Mouse (Mus musculus): ENCODE measurements around the gene Tmed9. TPM values are rescaled to one million over a fixed set of nuclear protein-coding genes. Genes with fewer than 3 reads are reported as not detected.
"Not testable (repeated sequence)": the region's sequence is repeated elsewhere in the genome, so short reads cannot be mapped to it uniquely, and the experiment has no call there.

Gene Tmed9
- polyA plus RNA-seq, 1 experiment from 2014 or later, result 112 TPM

DNA sequence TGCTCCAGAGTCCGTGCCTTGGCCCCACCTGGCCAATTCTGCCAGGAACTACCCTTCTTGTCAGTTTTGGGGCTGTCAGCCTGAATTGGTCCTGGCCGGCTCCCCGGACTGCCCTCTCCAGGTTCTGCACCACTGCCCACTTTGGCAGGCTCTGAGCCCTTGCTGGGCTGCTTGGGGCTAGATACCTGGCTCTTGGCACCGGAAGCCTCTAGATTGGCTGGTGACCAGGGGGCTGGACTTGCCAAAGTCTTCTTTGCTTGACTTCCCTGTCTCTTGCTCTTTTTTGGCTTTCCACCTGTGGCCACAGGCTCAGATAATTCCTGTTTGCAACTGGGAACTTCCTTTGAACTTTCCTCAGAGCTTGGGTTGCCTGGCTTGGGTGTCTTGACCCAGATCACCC, 30.6 kb upstream of the Tmed9 start:
- ATAC-seq (ENCODE audit: low FRiP score), result no peak

DNA sequence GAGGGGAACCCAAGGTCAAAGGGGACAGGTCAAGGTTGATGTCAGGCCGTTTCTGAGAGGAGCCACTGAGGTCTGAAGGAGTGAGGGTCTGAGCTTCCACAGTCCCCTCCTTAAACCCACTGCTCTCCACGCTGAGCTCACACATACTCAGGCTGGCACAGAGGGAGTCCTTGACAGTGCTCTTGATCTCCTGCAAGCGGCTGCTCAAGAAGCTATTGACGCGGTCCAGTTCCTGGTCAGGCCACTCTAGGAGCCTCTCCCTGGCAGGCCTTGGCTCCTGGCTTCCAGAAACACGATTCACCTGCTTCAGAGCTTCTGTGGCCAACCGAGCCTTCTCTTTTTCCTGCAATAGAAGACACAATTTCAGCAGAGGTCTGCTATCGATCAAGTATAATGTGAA, 30.1 kb upstream of the Tmed9 start:
- Histone ChIP-seq H3K4me2 (no peak overlapping the region), H3K9ac (no peak overlapping the region), H3K4me1 (replicated peaks) (no peaks in the 10 kb centered on the region), H3K27me3 (no peaks in the 10 kb centered on the region), H3K27ac (no peak overlapping the region), H3K4me3 (no peak overlapping the region), H3K36me3 (peaks cover 100% of the 10 kb centered on the region), H3K9me3 (no peaks in the 10 kb centered on the region)
- WGBS, result 96% methylated on average over 8 of the region's 8 CpGs
- no peak for ATAC-seq (ENCODE audit: low FRiP score)

More for the DNA sequence above, 30.6 kb upstream of the Tmed9 start:
- H3K36me3 ChIP-seq, result peaks cover 100% of the 10 kb centered on the region
- H3K4me1 ChIP-seq (replicated peaks), result no peaks in the 10 kb centered on the region
- H3K4me3 ChIP-seq, result no peak overlapping the region
- no peaks in the 10 kb centered on the region for H3K27me3 ChIP-seq
- H3K9me3 ChIP-seq, result no peaks in the 10 kb centered on the region
- WGBS, result 96% methylated on average over 4 of the region's 4 CpGs
- H3K4me2 ChIP-seq, result no peak overlapping the region
- no peak overlapping the region for H3K27ac ChIP-seq
- no peak overlapping the region for H3K9ac ChIP-seq

DNA sequence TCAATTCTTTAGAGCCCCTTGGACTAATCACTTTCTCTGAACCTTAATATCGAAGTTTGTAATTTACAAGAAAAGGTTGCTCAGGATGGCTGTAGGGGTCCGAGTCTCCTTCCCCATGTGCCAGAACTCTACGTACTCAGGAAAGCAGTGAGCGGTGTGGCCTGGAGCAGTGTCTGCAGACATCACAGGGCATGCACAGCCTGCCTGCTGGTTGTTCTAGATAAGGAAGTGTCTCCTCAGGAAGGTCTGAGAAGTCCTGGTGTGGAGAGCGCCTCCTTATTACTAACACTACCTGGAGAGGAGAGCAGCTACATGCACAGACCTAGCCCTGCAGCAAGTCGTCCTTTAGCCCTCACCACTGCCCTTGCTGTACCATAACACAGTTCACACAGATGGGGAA, 28.7 kb upstream of the Tmed9 start:
- H3K4me1 ChIP-seq (replicated peaks), result no peaks in the 10 kb centered on the region
- no peak overlapping the region for H3K27ac ChIP-seq
- H3K9me3 ChIP-seq, result no peaks in the 10 kb centered on the region
- H3K4me3 ChIP-seq, result no peak overlapping the region
- no peak for ATAC-seq (ENCODE audit: low FRiP score)
- no peak overlapping the region for H3K9ac ChIP-seq
- H3K4me2 ChIP-seq, result no peak overlapping the region
- WGBS, result 89% methylated on average over 6 of the region's 6 CpGs
- no peaks in the 10 kb centered on the region for H3K27me3 ChIP-seq
- peaks cover 100% of the 10 kb centered on the region for H3K36me3 ChIP-seq

DNA sequence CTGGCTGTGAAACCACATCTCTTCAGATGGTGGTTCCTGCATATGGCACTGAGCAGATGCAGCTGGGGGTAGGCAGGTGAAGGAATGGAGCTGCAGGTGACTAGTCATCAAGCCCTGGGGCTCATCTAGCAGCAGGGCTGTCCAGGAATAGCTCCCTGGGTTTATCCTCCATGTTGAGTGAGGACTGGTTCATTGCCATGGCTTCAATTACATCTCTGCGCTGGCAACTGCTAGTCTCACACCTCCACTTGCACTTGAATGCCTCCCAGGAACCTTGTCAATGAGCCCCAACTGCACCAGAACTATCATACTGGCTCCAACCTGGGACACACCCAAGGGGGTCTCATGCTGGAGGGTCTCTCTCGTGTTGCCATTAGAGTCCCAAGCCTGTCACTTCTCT, 25.6 kb upstream of the Tmed9 start:
- 96% methylated on average over 2 of the region's 2 CpGs for WGBS
- H3K27me3 ChIP-seq, result no peaks in the 10 kb centered on the region
- no peak overlapping the region for H3K4me3 ChIP-seq
- peaks cover 98% of the 10 kb centered on the region for H3K36me3 ChIP-seq
- H3K27ac ChIP-seq, result no peak overlapping the region
- H3K4me1 ChIP-seq (replicated peaks), result no peaks in the 10 kb centered on the region
- H3K9me3 ChIP-seq, result no peaks in the 10 kb centered on the region
- no peak overlapping the region for H3K4me2 ChIP-seq
- no peak for ATAC-seq (ENCODE audit: low FRiP score)
- H3K9ac ChIP-seq, result no peak overlapping the region

DNA sequence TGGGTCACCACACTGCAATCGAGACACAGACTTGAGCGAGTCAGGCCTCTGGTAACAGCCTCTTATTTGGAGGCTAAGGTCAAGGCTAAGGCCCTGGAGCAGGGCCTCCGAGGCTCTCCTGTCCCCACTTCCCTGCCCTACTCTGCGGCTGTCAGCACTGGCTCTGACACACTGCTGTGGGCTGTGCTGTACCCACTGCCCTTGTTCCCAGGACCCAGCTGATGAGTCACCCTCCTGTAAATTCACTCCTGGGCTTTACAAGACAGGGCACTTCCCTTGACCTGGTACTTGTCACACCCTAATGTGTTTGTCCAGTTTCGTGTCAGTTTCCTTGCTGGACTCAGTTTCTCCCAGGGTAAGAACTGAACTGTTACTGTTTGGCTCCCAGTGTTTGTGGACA, 25.1 kb upstream of the Tmed9 start:
- Histone ChIP-seq H3K9me3 (no peaks in the 10 kb centered on the region), H3K4me2 (no peak overlapping the region), H3K27me3 (no peaks in the 10 kb centered on the region), H3K9ac (no peak overlapping the region), H3K4me1 (replicated peaks) (no peaks in the 10 kb centered on the region), H3K4me3 (no peak overlapping the region), H3K36me3 (peaks cover 98% of the 10 kb centered on the region), H3K27ac (no peak overlapping the region)
- ATAC-seq (ENCODE audit: low FRiP score), result no peak
- 95% methylated on average over 5 of the region's 5 CpGs for WGBS

DNA sequence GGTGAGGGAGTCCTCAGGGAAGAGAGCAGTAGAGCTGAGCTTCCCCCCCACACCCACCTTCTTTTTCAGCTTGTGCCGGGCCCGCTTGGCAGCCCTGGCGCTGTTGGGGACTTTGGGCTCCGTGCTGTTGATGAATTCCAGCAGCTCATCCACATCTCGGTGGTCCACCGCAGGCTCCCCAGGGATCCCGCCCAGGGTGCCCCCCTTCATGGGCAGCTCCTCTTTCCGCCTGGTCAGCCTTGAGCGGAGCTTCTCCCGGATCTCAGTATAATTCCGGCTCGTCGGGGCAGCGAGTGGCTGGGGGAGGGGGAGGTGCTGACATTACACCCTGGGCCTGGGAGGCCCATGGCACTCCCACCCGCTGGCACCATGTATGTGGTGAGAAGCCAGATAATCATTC, 24.5 kb upstream of the Tmed9 start:
- Histone ChIP-seq H3K36me3 (peaks cover 98% of the 10 kb centered on the region), H3K9ac (no peak overlapping the region), H3K27me3 (no peaks in the 10 kb centered on the region), H3K4me3 (no peak overlapping the region), H3K4me2 (no peak overlapping the region), H3K4me1 (replicated peaks) (no peaks in the 10 kb centered on the region), H3K9me3 (no peaks in the 10 kb centered on the region), H3K27ac (no peak overlapping the region)
- ATAC-seq (ENCODE audit: low FRiP score), result no peak
- 96% methylated on average over 15 of the region's 15 CpGs for WGBS

DNA sequence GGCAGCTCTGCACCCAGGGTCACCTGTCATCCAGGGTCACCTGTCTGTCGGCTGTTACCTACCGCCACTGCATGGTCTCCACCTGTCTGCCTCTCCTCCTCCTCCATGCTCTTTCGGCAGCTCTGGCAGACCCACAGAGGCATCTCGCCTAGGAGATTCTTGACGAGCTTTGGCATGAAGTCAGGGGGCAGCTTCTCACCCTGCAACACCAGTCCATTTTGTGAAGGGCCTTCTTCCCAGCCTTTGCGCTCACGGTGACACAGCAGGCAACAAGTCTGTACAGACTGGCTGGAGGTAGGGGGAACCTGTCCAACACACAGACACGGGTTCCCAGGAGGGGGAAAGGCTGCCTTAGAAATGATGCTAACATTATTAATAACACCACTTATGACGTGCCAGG, 17.6 kb upstream of the Tmed9 start:
- WGBS, result 92% methylated on average over 9 of the region's 9 CpGs
- peaks cover 57% of the 10 kb centered on the region for H3K36me3 ChIP-seq

DNA sequence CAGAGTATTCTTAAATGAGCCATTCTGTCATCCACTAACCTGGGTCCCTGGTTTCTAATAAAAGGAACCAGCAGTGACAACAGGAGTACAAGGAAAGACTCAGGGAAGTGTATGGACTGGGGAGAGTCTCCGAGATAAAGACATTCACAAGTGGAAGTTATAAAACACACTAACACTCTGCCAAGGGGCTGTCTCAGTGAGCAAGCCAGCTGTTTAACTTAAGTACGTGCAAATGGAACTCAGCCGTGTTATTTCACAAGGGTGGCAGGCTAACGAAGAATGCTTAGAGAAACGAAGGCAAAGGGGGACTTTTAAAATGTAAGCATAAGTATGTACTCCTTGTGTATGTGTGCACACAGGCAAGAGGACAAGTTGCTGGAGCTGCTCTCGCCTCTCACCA, 16.0 kb upstream of the Tmed9 start:
- Histone ChIP-seq H3K9me3 (no peaks in the 10 kb centered on the region), H3K27ac (no peak overlapping the region), H3K36me3 (peaks cover 42% of the 10 kb centered on the region), H3K4me1 (replicated peaks) (peaks cover 12% of the 10 kb centered on the region), H3K27me3 (no peaks in the 10 kb centered on the region), H3K4me2 (no peak overlapping the region), H3K9ac (no peak overlapping the region), H3K4me3 (no peak overlapping the region)
- WGBS, result 95% methylated on average over 6 of the region's 6 CpGs
- no peak for ATAC-seq (ENCODE audit: low FRiP score)

More for the DNA sequence above, 17.6 kb upstream of the Tmed9 start:
- H3K4me1 ChIP-seq (replicated peaks), result peaks cover 12% of the 10 kb centered on the region
- no peak overlapping the region for H3K27ac ChIP-seq
- no peak overlapping the region for H3K4me3 ChIP-seq
- H3K4me2 ChIP-seq, result no peak overlapping the region
- no peaks in the 10 kb centered on the region for H3K27me3 ChIP-seq
- no peak overlapping the region for H3K9ac ChIP-seq
- ATAC-seq (ENCODE audit: low FRiP score), result no peak
- no peaks in the 10 kb centered on the region for H3K9me3 ChIP-seq

DNA sequence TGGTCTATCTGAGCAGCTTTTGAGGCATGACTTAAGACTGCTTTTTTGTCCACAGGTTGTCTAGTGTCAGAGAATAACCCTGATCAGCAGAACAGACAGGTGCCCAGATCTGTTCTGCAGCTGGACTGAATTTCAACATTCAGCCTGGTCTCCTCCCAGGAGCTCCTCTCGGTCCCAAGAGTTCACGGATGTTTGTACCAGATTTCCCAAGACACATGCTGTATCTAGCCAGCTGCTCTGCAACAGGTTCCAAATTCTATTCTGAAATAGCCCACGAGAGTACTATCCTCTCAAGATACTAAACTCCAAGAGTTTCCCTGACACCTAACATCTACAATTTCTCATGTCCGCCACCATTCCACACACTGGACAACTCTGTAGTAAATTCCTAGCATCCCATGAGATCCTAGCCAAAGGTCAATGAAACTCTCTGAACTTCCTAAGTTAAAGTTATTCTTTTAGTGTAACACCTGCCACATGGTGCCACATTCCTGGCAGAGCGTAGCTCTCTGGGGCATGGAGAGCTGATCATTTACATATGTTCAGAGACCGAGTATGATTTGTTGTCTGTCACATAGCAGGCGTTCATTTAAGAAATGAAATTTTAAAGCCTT, 10.2 kb upstream of the Tmed9 start:
- no peaks in the 10 kb centered on the region for H3K27me3 ChIP-seq
- no peak overlapping the region for H3K4me3 ChIP-seq
- peaks cover 32% of the 10 kb centered on the region for H3K4me1 ChIP-seq (replicated peaks)
- no peak overlapping the region for H3K4me2 ChIP-seq
- no peak overlapping the region for H3K9ac ChIP-seq
- H3K36me3 ChIP-seq, result peaks cover 18% of the 10 kb centered on the region
- no peak for ATAC-seq (ENCODE audit: low FRiP score)
- H3K27ac ChIP-seq, result no peak overlapping the region
- no peaks in the 10 kb centered on the region for H3K9me3 ChIP-seq
- WGBS, result 86% methylated on average over 7 of the region's 7 CpGs

DNA sequence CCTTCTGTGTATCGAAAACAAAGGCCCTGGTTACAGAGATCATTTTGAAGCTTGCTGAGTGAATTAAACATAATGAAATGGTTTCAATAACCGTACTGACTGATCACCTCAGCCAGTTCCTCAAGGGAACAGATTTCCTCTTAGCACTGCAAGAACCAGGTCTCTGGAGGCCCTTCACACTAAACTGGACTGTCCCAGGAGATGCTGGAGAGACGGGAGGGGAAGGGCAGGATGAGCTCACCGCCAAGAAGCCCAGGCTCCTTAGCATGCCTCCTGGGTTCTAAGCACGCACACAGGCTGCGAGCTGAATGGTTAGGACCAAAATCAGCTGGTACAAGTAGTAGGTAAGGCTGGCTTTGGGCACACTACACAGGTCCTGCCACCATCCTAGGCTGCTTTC, 6.5 kb upstream of the Tmed9 start:
- no peak overlapping the region for H3K4me3 ChIP-seq
- WGBS, result 86% methylated on average over 6 of the region's 6 CpGs
- no peak overlapping the region for H3K27ac ChIP-seq
- peaks cover 43% of the 10 kb centered on the region for H3K4me1 ChIP-seq (replicated peaks)
- peak overlapping the region; percentile 43; the same call in 1 of the 2 replicates for H3K9ac ChIP-seq
- no peaks in the 10 kb centered on the region for H3K9me3 ChIP-seq
- H3K27me3 ChIP-seq, result no peaks in the 10 kb centered on the region
- peaks cover 18% of the 10 kb centered on the region for H3K36me3 ChIP-seq
- ATAC-seq (ENCODE audit: low FRiP score), result no peak
- H3K4me2 ChIP-seq, result no peak overlapping the region

DNA sequence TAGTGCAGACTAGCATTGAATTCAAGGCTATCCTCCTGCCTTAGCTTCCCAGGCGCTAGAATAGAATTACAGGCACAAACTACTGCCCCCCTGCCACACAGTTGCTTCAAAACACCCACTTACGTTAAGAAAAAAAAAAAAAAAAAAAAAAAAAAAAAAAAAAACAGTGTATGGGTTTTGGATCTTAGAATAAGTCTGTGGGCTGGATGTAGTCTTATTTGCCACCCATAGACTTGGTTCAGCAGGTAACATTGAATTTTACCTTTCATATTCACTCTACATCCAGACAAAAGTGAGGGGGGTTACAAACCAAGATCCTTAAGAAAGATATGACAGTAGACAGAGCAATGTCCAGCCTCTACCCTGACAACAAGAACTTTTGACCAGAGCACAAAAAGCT, 5.6 kb upstream of the Tmed9 start:
- ATAC-seq (ENCODE audit: low FRiP score), result no peak
- H3K27me3 ChIP-seq, result no peaks in the 10 kb centered on the region
- H3K36me3 ChIP-seq, result peaks cover 18% of the 10 kb centered on the region
- 84% methylated on average over 2 of the region's 2 CpGs for WGBS
- no peak overlapping the region for H3K4me3 ChIP-seq
- H3K9ac ChIP-seq, result no peak overlapping the region
- peaks cover 47% of the 10 kb centered on the region for H3K4me1 ChIP-seq (replicated peaks)
- 0 out of 2 replicates have a peak overlapping the region, but pooled peaks have one; percentile 2 for H3K4me2 ChIP-seq
- H3K27ac ChIP-seq, result no peak overlapping the region
- no peaks in the 10 kb centered on the region for H3K9me3 ChIP-seq

DNA sequence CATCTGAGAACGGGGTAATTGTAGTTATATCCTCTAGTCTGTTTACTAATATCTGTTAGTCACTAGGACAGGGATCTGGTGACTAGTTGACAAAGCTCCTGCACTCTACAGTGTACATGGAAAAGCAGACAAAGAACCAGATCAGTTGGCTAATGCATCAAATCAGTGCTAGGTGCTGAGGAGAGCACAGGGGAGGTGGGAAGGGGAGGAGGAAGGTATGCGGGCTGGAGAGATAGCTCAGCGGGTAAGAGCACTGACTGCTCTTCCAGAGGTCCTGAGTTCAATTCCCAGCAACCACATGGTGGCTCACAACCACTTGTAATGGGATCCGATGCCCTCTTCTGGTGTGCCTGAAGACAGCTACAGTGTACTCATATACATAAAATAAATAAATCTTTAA, 5.0 kb upstream of the Tmed9 start:
- Histone ChIP-seq H3K4me1 (replicated peaks) (peaks cover 47% of the 10 kb centered on the region), H3K4me2 (0 out of 2 replicates have a peak overlapping the region, but pooled peaks have one; percentile 2), H3K36me3 (peaks cover 18% of the 10 kb centered on the region)
- 96% methylated on average over 4 of the region's 4 CpGs for WGBS
- H3K27me3 ChIP-seq; H3K9ac ChIP-seq; H3K4me3 ChIP-seq; ATAC-seq (ENCODE audit: low FRiP score); H3K27ac ChIP-seq; H3K9me3 ChIP-seq: not testable (repeated sequence)

DNA sequence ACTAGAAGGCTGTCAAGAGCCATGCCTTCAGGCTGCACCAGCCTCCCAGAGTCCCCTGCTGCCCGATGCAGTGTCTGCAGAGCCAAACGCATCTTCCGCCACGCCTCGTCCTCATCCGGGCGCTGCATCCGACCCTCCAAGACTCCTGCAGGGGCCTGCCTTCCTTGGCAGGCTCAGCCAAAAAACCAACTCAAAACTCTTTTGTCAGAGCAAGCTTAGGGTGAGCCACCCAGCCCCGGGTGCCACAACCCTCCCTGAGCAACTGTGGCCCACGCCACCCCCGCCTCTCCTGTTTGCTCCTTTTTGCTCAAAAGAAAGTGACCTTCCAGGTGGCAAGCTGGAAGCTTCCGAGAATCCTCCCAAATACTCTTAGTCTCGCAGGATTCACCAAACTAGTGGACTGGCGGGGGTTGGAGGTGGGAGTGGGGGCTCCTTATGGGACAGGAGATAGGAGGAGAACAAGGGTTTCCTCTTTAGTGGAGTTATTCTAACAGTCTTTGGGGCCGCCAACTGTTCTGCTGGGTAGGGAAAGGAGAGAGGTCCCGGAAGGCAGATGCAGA, 3.7 kb upstream of the Tmed9 start:
- peaks cover 47% of the 10 kb centered on the region for H3K4me1 ChIP-seq (replicated peaks)
- peak overlapping the region; percentile 98 for H3K4me2 ChIP-seq
- peak overlapping the region; percentile 94 for H3K27ac ChIP-seq
- 0 out of 2 replicates have a peak, but pooled peaks have one; percentile 21 for ATAC-seq (ENCODE audit: low FRiP score)
- 2% methylated on average over 16 of the region's 16 CpGs for WGBS
- no peaks in the 10 kb centered on the region for H3K9me3 ChIP-seq
- no peaks in the 10 kb centered on the region for H3K27me3 ChIP-seq
- peak overlapping the region; percentile 94 for H3K4me3 ChIP-seq
- H3K9ac ChIP-seq, result peak overlapping the region; percentile 99
- H3K36me3 ChIP-seq, result peaks cover 18% of the 10 kb centered on the region

Measured in hindbrain, embryonic 13.5 days (tissue).